Mouse (Mus musculus) Muller cell, postnatal 12 days (primary cell): Measurements from ENCODE around the gene Calm3.

ENCODE experiments used
- DNase-seq: peaks from one replicate; pipeline ENCODE4 v3.0.0-alpha.2; 2015; ENCODE audit errors: inconsistent ontology term

Gene Calm3

GRCm38 (mm10) chr7:16915461-16916340 lies 8.2 kb downstream of the Calm3 start:
- no peak for DNase-seq

GRCm38 (mm10) chr7:16914453-16915343 lies 9.2 kb downstream of the Calm3 start:
- DNase-seq: no peak

DNA sequence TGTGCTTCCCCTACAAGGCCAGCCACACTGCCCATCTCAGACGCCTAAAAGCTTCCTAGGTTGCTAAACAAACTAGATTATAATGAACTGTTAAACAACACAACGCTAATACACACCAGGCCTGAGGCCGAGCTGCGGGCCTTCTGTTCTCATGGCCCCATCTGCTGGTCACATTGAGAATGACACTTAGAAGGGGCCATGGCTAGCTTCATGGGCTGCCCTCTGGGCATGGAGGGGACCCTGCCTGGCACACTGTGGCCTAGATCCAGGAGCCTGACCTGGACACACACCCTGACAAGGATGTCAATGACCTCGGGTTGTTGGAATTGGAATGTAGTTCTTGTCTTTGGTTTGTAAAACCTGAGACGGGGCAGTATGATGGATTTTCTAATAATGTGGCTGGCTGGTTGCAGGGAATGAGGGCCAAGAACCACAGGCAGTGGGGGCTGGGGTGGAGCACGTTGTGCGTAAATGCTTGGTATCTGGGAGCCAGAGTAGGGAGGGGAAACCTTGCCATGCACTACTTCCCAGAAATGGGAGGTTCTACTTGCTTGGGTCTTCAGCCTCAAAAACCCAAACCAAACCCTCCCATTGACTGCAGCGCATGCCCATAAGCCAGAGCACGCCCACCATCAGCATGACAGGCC lies 10.0 kb downstream of the Calm3 start:
- DNase-seq: peak; percentile 54

- DNase-seq: no peak
Observed at GRCm38 (mm10) chr7:16912360-16912759, 11.6 kb downstream of the Calm3 start.

DNA sequence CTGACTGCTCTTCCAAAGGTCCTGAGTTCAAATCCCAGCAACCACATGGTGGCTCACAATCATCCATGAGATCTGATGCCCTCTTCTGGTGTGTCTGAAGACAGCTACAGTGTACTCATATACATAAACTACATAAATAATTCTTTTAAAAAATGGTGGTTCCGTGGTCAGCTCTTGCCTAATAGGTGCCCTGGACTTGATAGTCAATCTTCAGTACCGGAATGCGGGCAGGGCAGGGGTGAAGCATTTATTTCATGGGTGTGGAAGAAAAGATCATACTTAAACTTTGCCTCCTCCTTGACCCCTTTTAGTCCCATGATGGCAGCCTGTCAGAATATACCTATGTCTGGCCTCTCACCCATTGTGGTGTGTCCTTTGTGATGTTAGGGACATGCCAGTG lies 12.0 kb downstream of the Calm3 start:
- DNase-seq: no peak

DNA sequence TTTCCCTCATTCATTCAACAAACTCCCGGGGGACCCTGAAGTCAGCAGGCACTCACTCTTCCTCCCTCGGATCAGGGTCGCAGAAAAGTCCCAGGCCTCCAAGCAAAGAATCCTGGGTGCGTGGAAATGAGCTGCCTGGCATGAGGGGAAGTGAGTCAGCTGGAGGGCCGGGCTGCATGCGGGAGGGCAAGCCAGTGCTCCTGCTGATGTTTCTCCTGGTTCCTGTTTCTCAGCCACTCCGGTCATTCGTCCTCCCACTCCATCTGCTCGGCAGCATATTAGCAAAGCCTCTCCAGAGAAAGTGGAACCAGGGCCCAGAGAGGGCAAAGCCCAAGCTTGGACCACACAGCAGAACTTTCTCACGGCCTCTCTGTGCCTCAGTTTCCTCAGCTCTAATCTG lies 14.0 kb downstream of the Calm3 start:
- no peak for DNase-seq

GRCm38 (mm10) chr7:16908859-16909258 lies 15.1 kb downstream of the Calm3 start:
- no peak for DNase-seq

DNA sequence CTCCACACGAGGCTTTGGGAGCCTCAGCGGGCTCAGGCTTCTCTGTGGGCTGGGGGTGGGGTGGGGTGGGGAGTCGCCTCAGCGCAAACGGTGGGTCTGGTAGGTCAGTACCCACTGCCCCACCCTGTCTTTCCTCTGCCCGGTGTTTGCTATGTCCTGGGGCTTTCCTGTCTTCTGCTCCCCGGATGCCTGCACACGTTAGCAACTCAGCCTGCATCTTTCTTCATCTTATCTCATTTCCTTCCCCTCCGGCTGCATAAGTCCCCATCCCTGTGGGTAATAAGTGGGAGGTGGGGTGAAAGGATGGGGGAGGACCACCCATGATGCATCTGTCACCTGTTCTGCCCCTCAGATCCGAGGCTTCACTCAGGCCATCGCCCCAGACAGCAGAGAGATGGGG lies 15.5 kb downstream of the Calm3 start:
- DNase-seq: no peak

DNA sequence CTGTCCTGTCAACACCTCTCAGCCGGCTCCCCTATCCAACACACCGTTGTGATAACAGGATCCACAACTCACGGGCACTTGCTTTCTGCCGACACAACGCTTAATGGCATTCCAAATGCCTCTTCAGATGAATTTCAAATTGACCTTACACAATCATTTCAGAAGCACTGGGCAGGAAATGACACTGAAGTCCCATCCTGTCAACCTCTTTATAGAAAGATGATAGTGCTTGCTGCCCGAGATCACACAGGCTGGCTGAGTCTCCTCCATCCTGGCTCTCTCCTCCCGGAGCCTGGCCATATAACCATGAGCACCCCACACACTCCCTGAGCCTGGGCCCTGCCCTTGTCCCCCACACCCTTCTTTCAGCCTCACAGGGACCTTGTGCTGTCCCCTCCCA lies 16.1 kb downstream of the Calm3 start:
- DNase-seq: no peak

DNA sequence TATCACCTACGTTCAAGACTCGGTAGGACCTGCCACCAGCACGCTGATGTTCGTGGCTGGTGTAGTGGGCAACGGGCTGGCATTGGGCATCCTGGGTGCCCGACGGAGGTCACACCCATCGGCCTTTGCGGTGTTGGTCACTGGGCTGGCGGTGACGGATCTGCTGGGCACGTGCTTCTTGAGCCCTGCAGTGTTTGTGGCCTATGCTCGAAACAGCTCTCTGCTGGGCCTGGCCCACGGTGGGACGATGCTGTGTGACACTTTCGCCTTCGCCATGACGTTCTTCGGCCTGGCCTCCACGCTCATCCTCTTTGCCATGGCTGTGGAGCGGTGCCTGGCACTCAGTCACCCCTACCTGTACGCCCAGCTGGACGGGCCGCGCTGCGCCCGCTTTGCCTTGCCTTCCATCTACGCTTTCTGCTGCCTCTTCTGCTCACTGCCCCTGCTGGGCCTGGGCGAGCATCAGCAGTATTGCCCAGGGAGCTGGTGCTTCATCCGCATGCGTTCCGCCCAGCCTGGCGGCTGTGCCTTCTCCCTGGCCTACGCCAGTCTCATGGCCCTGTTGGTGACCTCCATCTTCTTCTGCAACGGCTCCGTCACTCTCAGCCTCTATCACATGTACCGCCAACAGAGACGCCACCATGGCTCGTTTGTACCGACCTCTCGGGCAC lies 16.9 kb downstream of the Calm3 start:
- no peak for DNase-seq

- no peak for DNase-seq
Observed at GRCm38 (mm10) chr7:16906281-16906680, 17.6 kb downstream of the Calm3 start, which contains the start of gene Ptgir. Gene Ptgir, plus strand, starts transcription at chr7:16906490.

DNA sequence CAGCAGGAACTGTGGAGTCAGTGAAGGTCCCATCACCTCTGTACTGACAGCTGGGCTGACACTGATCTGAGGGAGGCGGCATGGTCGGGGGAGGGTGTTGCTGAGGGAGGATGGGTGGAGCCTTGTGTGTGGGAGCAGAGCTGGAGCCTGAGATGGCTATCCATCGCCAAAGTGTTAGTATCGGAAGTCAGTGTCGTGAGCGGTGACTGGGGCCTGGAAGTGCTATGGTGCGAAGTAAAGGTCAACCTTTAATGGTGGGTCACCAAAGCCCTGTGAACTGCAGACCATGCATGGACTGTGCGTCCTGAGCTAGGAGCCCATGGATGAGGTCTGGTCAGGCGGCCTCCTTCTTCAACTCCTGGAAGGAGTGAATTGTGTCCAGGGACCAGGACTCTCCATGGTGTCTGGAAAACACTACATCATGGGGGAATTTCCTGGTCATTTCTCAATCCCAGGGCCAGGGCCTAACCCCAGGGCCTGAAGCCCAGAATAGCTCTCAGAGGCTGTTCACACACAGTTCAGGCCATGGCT lies 18.4 kb downstream of the Calm3 start:
- DNase-seq: no peak

DNA sequence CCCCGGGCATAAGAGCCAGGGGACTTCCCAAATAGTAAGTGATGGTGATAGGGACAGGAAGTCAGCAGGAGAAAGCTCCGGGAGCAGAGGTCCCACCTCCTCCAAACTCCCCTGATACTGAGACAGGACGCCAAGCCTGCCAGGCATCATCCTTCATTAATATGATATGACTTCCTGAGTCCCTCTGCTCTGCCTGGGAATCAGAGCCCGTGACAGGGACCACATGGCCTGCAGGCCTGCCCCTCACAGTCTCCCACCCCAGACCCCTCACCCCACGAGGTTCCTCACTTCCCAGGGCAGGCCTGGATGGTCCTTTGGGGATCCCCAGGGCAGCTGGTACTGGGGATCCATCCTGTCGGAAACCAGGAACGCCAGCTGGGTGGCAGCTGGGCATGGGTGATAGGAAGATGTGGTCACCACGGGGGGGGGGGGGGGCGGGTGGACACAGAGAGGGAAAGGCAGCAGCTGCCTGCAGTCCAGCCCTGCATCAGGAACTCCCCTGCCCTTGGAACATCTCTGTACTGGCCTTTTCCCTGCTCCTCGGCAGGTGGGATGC lies 19.7 kb downstream of the Calm3 start:
- no peak for DNase-seq

DNA sequence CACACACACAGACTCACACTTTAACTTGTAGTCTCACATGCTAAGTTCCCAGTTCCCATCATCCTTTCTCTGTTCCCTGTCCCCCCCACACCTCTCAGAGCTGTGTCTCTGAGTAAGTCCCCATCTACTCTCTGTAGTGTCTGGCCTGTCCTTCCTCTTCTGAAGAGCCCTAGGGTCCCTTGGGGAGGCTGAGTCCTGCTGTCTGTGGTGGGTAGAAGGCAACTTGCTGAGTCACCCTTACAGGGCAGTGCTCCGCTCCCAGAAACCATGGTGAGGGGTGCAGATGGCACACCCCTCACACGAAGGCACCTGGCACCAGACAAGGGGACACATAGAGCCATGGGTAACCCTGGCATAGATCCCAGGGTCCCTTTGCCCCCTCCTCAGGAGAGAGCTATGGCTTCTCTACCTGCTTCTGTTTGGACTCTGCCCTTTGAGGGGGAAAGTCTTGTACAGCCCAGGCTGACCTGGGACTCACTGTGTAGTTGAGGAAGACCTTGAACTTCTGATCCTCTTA lies 20.4 kb downstream of the Calm3 start:
- no peak for DNase-seq

GRCm38 (mm10) chr7:16900526-16900925 lies 23.4 kb downstream of the Calm3 start:
- no peak for DNase-seq

DNA sequence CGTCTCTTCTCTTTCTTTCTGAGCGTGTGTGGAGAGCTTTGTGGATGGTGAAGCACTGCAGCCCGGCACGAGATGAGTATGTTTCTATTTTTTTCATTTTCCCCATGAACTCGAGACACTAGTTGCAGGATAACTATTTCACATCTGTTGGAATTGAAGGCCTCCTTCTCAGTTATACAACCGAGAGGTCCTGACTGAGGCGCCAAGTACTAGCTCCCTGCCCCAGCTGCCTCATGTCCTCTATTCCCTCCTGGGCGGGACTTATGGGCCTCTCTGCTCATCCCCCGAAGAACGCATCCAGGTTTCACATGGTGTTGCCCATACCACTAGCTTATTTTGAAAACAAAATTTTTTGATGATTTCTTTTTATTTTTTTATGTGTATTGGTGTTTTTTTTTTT lies 28.4 kb downstream of the Calm3 start:
- no peak for DNase-seq

DNA sequence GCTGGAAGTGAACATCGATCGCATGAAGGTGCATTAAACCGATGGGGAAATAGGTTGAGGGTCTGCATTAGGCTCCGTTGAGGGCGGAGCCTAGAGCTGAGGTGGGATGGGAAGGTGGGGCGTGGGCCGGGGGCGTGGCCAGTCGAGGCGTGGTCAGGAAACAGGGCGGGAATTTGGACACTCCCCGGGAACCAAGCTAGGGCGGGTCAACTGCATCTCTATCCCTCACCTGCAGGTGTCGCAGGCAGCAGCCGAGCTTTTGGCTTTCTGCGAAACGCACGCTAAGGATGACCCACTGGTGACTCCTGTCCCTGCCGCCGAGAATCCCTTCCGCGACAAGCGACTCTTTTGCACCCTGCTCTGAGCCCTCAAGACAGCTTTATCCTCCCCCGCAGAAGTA lies 28.9 kb downstream of the Calm3 start:
- peak; percentile 73 for DNase-seq

DNA sequence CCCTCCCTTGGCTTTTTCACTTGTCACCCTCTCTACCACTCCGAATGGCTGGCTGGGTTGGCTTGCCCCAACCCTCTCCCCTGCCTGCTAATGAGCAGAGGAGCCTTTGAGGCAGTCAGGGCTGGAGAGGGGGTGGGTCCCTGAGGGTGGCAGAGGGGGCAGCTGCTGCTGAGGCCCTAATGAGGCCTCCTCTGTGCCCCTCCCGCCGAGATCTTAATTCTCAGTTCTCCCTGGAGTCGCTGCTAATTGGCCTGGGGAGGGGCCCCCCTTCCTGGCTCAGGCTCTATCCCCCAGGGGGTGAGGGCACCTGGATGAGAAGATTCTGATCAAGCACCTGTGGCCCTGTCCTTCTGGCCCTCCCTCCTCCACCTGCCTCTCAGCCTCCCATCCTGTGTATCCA lies 29.6 kb downstream of the Calm3 start:
- DNase-seq: no peak

DNA sequence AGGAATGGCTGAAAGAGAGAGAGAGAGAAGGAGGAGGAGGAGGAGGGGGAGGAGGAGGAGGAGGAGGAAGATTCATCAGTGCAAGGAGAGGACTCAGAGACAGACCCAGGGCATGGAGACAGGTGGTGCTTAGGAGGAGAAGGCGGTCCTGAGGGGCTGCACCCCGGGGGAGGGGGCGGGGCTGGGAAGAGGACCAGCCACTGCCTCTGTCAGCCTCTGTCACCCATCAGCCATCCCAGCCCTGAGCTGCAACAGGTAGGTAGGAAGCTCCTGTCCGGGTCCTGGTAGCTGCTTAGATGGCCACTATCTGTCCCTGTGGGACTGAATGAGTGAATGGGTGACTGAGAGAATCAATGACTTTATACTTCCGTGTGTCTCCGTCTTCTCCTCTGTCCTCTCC lies 30.3 kb downstream of the Calm3 start:
- DNase-seq: no peak

GRCm38 (mm10) chr7:16892352-16892730 lies 31.6 kb downstream of the Calm3 start:
- DNase-seq: no peak
